Mouse (Mus musculus) liver, embryonic 13.5 days (tissue): ENCODE results near the gene Gm21987. TPM values are rescaled to one million over a fixed set of nuclear protein-coding genes. Genes with fewer than 3 reads are reported as not detected.

Experiments used
- ATAC-seq: fragments of 200-750 bp; cut with Nextera tagmentation; 2 replicates; pipeline ENCODE4 v1.8.0; 2017; ENCODE audit warnings: low read depth, mild to moderate bottlenecking, moderate number of reproducible peaks, moderate library complexity
- DNase-seq: peaks from one replicate; pipeline ENCODE4 v3.0.0; 2022
- H3K27ac ChIP-seq: fragments of 300-500 bp; sonication (generic); 2 replicates; pipeline ENCODE4 v1.5.1; 2015; ENCODE audit warnings: moderate library complexity, mild to moderate bottlenecking, inconsistent platforms
- H3K27me3 ChIP-seq: fragments of 300-500 bp; sonication (generic); 2 replicates; pipeline ENCODE4 v1.6.1; 2015; ENCODE audit warnings: mild to moderate bottlenecking, inconsistent platforms
- H3K36me3 ChIP-seq: fragments of 300-500 bp; sonication (generic); 2 replicates; pipeline ENCODE4 v1.6.1; 2015; ENCODE audit warnings: mild to moderate bottlenecking, inconsistent platforms
- H3K4me1 ChIP-seq: fragments of 300-500 bp; sonication (generic); replicated peaks from 2 replicates; pipeline ENCODE4 v1.6.1; 2015; ENCODE audit warnings: inconsistent platforms
- H3K4me2 ChIP-seq: fragments of 300-500 bp; sonication (generic); 2 replicates; pipeline ENCODE4 v1.6.1; 2015; ENCODE audit warnings: inconsistent platforms, mild to moderate bottlenecking, moderate library complexity
- H3K4me3 ChIP-seq: fragments of 300-500 bp; sonication (generic); replicated peaks from 2 replicates; pipeline ENCODE4 v1.5.1; 2015; ENCODE audit warnings: mild to moderate bottlenecking, inconsistent platforms
- H3K9ac ChIP-seq: fragments of 300-500 bp; sonication (generic); 2 replicates; pipeline ENCODE4 v1.6.1; 2015; ENCODE audit warnings: mild to moderate bottlenecking, inconsistent platforms
- H3K9me3 ChIP-seq: fragments of 300-500 bp; sonication (generic); replicated peaks from 2 replicates; pipeline ENCODE4 v1.6.1; 2016; ENCODE audit warnings: inconsistent platforms
- WGBS: fragments of 180-500 bp; shearing (Covaris S2); methylation state at CpG from one replicate; pipeline ENCODE4 v1.1.7; 2015; ENCODE audit not compliant: insufficient replicate concordance; 5-methylcytosine and 5-hydroxymethylcytosine counted together
- polyA plus RNA-seq: library from polyadenylated mRNA; unstranded; fragments of >200 nt; fragmentation: Nextera tagmentation; extraction: Ambion mirVana; gene quantifications from 2 replicates; pipeline ENCODE4 v1.2.1, GENCODE M21; 2015

Gm21987 gene
- polyA plus RNA-seq, 1 experiment from 2014 or later: not detected

GRCm38 (mm10) chr16:38372876-38373275, 26.0 kb downstream of the Gm21987 start:
- peaks cover 92% of the 10 kb centered on the region for H3K4me1 ChIP-seq
- peak overlapping the region; percentile 84 for H3K9ac ChIP-seq
- H3K27ac ChIP-seq: peak overlapping the region; percentile 97
- peaks cover 12% of the 10 kb centered on the region for H3K36me3 ChIP-seq
- ATAC-seq: no peak
- peak overlapping the region; percentile 67 for H3K4me2 ChIP-seq
- no peaks in the 10 kb centered on the region for H3K27me3 ChIP-seq
- no peaks in the 10 kb centered on the region for H3K9me3 ChIP-seq
- WGBS: 57% methylated on average over 4 of the region's 4 CpGs
- no peak for DNase-seq
- peak overlapping the region; percentile 68 for H3K4me3 ChIP-seq

- WGBS: 76% methylated on average over 10 of the region's 10 CpGs
- ATAC-seq (no peak), DNase-seq (no peak)
- Histone ChIP-seq H3K36me3 (peaks cover 16% of the 10 kb centered on the region), H3K9me3 (no peaks in the 10 kb centered on the region), H3K27ac (peak overlapping the region; percentile 97), H3K4me1 (peaks cover 89% of the 10 kb centered on the region), H3K9ac (peak overlapping the region; percentile 84), H3K4me3 (peak overlapping the region; percentile 68), H3K27me3 (no peaks in the 10 kb centered on the region), H3K4me2 (peak overlapping the region; percentile 67)
Measured at GRCm38 (mm10) chr16:38373439-38373838, 26.6 kb downstream of the Gm21987 start.

GRCm38 (mm10) chr16:38373941-38374340, 27.1 kb downstream of the Gm21987 start:
- peak overlapping the region; percentile 67 for H3K4me2 ChIP-seq
- DNase-seq (no peak), ATAC-seq (no peak)
- H3K27me3 ChIP-seq: no peaks in the 10 kb centered on the region
- peak overlapping the region; percentile 68 for H3K4me3 ChIP-seq
- no peaks in the 10 kb centered on the region for H3K9me3 ChIP-seq
- peak overlapping the region; percentile 97 for H3K27ac ChIP-seq
- H3K9ac ChIP-seq: peak overlapping the region; percentile 84
- peaks cover 19% of the 10 kb centered on the region for H3K36me3 ChIP-seq
- peaks cover 89% of the 10 kb centered on the region for H3K4me1 ChIP-seq
- 80% methylated on average over 16 of the region's 16 CpGs for WGBS

GRCm38 (mm10) chr16:38374379-38375140, 27.7 kb downstream of the Gm21987 start:
- Histone ChIP-seq H3K27me3 (no peaks in the 10 kb centered on the region), H3K9me3 (no peaks in the 10 kb centered on the region), H3K4me1 (peaks cover 88% of the 10 kb centered on the region), H3K36me3 (peaks cover 19% of the 10 kb centered on the region), H3K4me3 (peak overlapping the region; percentile 68), H3K9ac (peak overlapping the region; percentile 84), H3K4me2 (peak overlapping the region; percentile 67), H3K27ac (peak overlapping the region; percentile 97)
- DNase-seq: peak; percentile 77
- no peak; the same call in 1 of the 2 replicates for ATAC-seq
- 50% methylated on average over 10 of the region's 10 CpGs for WGBS

- H3K36me3 ChIP-seq: peaks cover 19% of the 10 kb centered on the region
- H3K27ac ChIP-seq: peak overlapping the region; percentile 97
- 22% methylated on average over 7 of the region's 7 CpGs for WGBS
- H3K4me3 ChIP-seq: peak overlapping the region; percentile 68
- H3K9me3 ChIP-seq: no peaks in the 10 kb centered on the region
- peak; percentile 13; the same call in 1 of the 2 replicates for ATAC-seq
- peak overlapping the region; percentile 84 for H3K9ac ChIP-seq
- peaks cover 87% of the 10 kb centered on the region for H3K4me1 ChIP-seq
- no peak for DNase-seq
- peak overlapping the region; percentile 67 for H3K4me2 ChIP-seq
- H3K27me3 ChIP-seq: no peaks in the 10 kb centered on the region
Measured at GRCm38 (mm10) chr16:38375182-38375581, 28.3 kb downstream of the Gm21987 start.

GRCm38 (mm10) chr16:38376163-38376840, 29.5 kb downstream of the Gm21987 start:
- Histone ChIP-seq H3K4me1 (peaks cover 75% of the 10 kb centered on the region), H3K4me3 (peak overlapping the region; percentile 68), H3K4me2 (peak overlapping the region; percentile 67), H3K36me3 (peaks cover 19% of the 10 kb centered on the region), H3K27me3 (no peaks in the 10 kb centered on the region), H3K27ac (peak overlapping the region; percentile 97), H3K9ac (peak overlapping the region; percentile 84), H3K9me3 (no peaks in the 10 kb centered on the region)
- 33% methylated on average over 17 of the region's 17 CpGs for WGBS
- ATAC-seq (no peak), DNase-seq (no peak)

- Histone ChIP-seq H3K9ac (peak overlapping the region; percentile 84), H3K27me3 (no peaks in the 10 kb centered on the region), H3K36me3 (peaks cover 19% of the 10 kb centered on the region), H3K9me3 (no peaks in the 10 kb centered on the region), H3K4me3 (peak overlapping the region; percentile 68), H3K4me2 (peak overlapping the region; percentile 67), H3K4me1 (peaks cover 73% of the 10 kb centered on the region), H3K27ac (peak overlapping the region; percentile 97)
- ATAC-seq (no peak), DNase-seq (no peak)
- WGBS: 34% methylated on average over 8 of the region's 8 CpGs
Measured at GRCm38 (mm10) chr16:38376841-38377249, 30.0 kb downstream of the Gm21987 start.

GRCm38 (mm10) chr16:38377546-38377945, 30.7 kb downstream of the Gm21987 start:
- Histone ChIP-seq H3K4me3 (no peak overlapping the region), H3K9ac (no peak overlapping the region), H3K27ac (peak overlapping the region; percentile 97), H3K4me1 (peaks cover 69% of the 10 kb centered on the region), H3K9me3 (no peaks in the 10 kb centered on the region), H3K4me2 (peak overlapping the region; percentile 67; the same call in 1 of the 2 replicates), H3K36me3 (peaks cover 19% of the 10 kb centered on the region), H3K27me3 (no peaks in the 10 kb centered on the region)
- ATAC-seq (no peak), DNase-seq (no peak)
- WGBS: 84% methylated on average over 6 of the region's 6 CpGs

GRCm38 (mm10) chr16:38378591-38378990, 31.8 kb downstream of the Gm21987 start:
- Histone ChIP-seq H3K27me3 (no peaks in the 10 kb centered on the region), H3K27ac (peak overlapping the region; percentile 2; the same call in 1 of the 2 replicates), H3K9me3 (no peaks in the 10 kb centered on the region), H3K9ac (no peak overlapping the region), H3K36me3 (peaks cover 19% of the 10 kb centered on the region), H3K4me1 (peaks cover 67% of the 10 kb centered on the region), H3K4me2 (no peak overlapping the region), H3K4me3 (no peak overlapping the region)
- no peak for DNase-seq
- no peak for ATAC-seq
- 83% methylated on average over 6 of the region's 6 CpGs for WGBS

GRCm38 (mm10) chr16:38379088-38379487, 32.2 kb downstream of the Gm21987 start:
- H3K36me3 ChIP-seq: peaks cover 19% of the 10 kb centered on the region
- H3K4me1 ChIP-seq: peaks cover 67% of the 10 kb centered on the region
- 25% methylated on average over 6 of the region's 6 CpGs for WGBS
- no peaks in the 10 kb centered on the region for H3K27me3 ChIP-seq
- no peak for ATAC-seq
- no peak overlapping the region for H3K9ac ChIP-seq
- H3K27ac ChIP-seq: peak overlapping the region; percentile 2; the same call in 1 of the 2 replicates
- no peak overlapping the region for H3K4me3 ChIP-seq
- DNase-seq: no peak
- no peak overlapping the region for H3K4me2 ChIP-seq
- no peaks in the 10 kb centered on the region for H3K9me3 ChIP-seq

- WGBS: 36% methylated on average over 3 of the region's 3 CpGs
- no peaks in the 10 kb centered on the region for H3K27me3 ChIP-seq
- DNase-seq: no peak
Measured at GRCm38 (mm10) chr16:38379493-38379892, 32.7 kb downstream of the Gm21987 start.

More at GRCm38 (mm10) chr16:38379493-38379892, 32.7 kb downstream of the Gm21987 start:
- Histone ChIP-seq H3K4me2 (no peak overlapping the region), H3K4me3 (no peak overlapping the region), H3K4me1 (peaks cover 67% of the 10 kb centered on the region), H3K9me3 (no peaks in the 10 kb centered on the region), H3K9ac (no peak overlapping the region), H3K36me3 (peaks cover 19% of the 10 kb centered on the region), H3K27ac (no peak overlapping the region)
- no peak for ATAC-seq
